Mouse (Mus musculus) megakaryocyte, adult 5-6 weeks (primary cell): Measurements from ENCODE around the gene Odf3l2. TPM values are rescaled to one million over a fixed set of nuclear protein-coding genes. Genes with fewer than 3 reads are reported as not detected.

ENCODE experiments used
- ATAC-seq: 2 replicates; pipeline ENCODE4 v1.8.0; 2016; ENCODE audit warnings: mild to moderate bottlenecking, inconsistent platforms; ENCODE audit not compliant: poor library complexity, severe bottlenecking
- total RNA-seq, 2 experiments: library from RNA; stranded (forward) in 1 of 2; stranded (reverse) in 1 of 2; fragments of 153-499, 151-499 nt in 1 of 2; fragments of 221-1000, 200-1000 nt in 1 of 2; gene quantifications; 2 replicates each; pipeline versions ENCODE4 v1.2.3 to v1.2.4; 2015 to 2017

The Odf3l2 gene
- total RNA-seq, 2 experiments from 2014 or later: not detected

DNA sequence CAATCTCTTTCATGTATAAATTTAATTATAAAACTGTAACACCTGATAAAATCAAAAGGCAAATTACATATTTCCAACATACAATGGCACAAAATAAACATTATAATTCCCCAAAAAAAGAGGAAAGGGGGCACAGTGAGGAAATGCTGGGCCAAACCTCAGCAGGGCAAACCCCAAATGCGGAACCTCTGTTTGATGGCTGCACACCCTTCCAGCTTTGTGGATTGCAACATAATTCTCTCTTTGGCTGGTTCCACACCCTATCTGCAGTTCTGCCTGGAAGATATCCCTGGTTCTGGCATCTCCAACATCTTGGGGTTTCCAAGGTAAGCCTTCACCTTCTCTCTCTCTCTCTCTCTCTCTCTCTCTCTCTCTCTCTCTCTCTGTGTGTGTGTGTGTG lies 54.8 kb downstream of the Odf3l2 start:
- ATAC-seq: peak; percentile 85

Other genes starting within 250 kb of the Odf3l2 start
- not detected in 2 replicates for gene Vmn2r83, start 177.0 kb downstream of the Odf3l2 start, total RNA-seq (2015)
- gene Vmn2r83, start 177.0 kb downstream of the Odf3l2 start, total RNA-seq (2017): not detected in 2 replicates
- 13.5 and 14.7 TPM in 2 replicates for gene Plpp2, start 111.9 kb downstream of the Odf3l2 start, total RNA-seq (2015)
- 3.9 and 5.1 TPM in 2 replicates for gene Plpp2, start 111.9 kb downstream of the Odf3l2 start, total RNA-seq (2017)
- gene Mier2, start 90.5 kb downstream of the Odf3l2 start, total RNA-seq (2015): 5.8 and 7.3 TPM in 2 replicates
- 9.4 and 19.5 TPM in 2 replicates for gene Mier2, start 90.5 kb downstream of the Odf3l2 start, total RNA-seq (2017)
- gene Theg, start 58.4 kb downstream of the Odf3l2 start, total RNA-seq (2015): not detected in 2 replicates
- not detected in 2 replicates for gene Theg, start 58.4 kb downstream of the Odf3l2 start, total RNA-seq (2017)
- gene C2cd4c, start 31.7 kb downstream of the Odf3l2 start, total RNA-seq (2015): not detected in 2 replicates
- gene C2cd4c, start 31.7 kb downstream of the Odf3l2 start, total RNA-seq (2017): not detected in 2 replicates
- not detected in 2 replicates for gene Shc2, start 7.8 kb downstream of the Odf3l2 start, total RNA-seq (2015)
- not detected in 2 replicates for gene Shc2, start 7.8 kb downstream of the Odf3l2 start, total RNA-seq (2017)
- gene Madcam1, start 18.8 kb upstream of the Odf3l2 start, total RNA-seq (2015): not detected in 2 replicates
- not detected in 2 replicates for gene Madcam1, start 18.8 kb upstream of the Odf3l2 start, total RNA-seq (2017)
- gene Tpgs1, start 23.6 kb upstream of the Odf3l2 start, total RNA-seq (2015): 17.5 and 21.0 TPM in 2 replicates
- 8.8 and 21.1 TPM in 2 replicates for gene Tpgs1, start 23.6 kb upstream of the Odf3l2 start, total RNA-seq (2017)
- 52.6 and 53.3 TPM in 2 replicates for gene Cdc34, start 36.5 kb upstream of the Odf3l2 start, total RNA-seq (2015)
- 70.2 and 100 TPM in 2 replicates for gene Cdc34, start 36.5 kb upstream of the Odf3l2 start, total RNA-seq (2017)
- gene Gzmm, start 43.3 kb upstream of the Odf3l2 start, total RNA-seq (2015): 2.0 and 2.4 TPM in 2 replicates
- gene Gzmm, start 43.3 kb upstream of the Odf3l2 start, total RNA-seq (2017): 0.20 and 0.92 TPM in 2 replicates
- gene Bsg, start 58.8 kb upstream of the Odf3l2 start, total RNA-seq (2015): 289 and 306 TPM in 2 replicates
- gene Bsg, start 58.8 kb upstream of the Odf3l2 start, total RNA-seq (2017): 194 and 196 TPM in 2 replicates
- gene Hcn2, start 70.9 kb upstream of the Odf3l2 start, total RNA-seq (2015): 0.04 TPM in 1 of 2 replicates, not detected in the other
- gene Hcn2, start 70.9 kb upstream of the Odf3l2 start, total RNA-seq (2017): not detected in 2 replicates
- gene Polrmt, start 100.8 kb upstream of the Odf3l2 start, total RNA-seq (2015): 20.9 and 27.8 TPM in 2 replicates
- gene Polrmt, start 100.8 kb upstream of the Odf3l2 start, total RNA-seq (2017): 9.7 and 12.6 TPM in 2 replicates
- not detected in 2 replicates for gene Fgf22, start 109.3 kb upstream of the Odf3l2 start, total RNA-seq (2015)
- gene Fgf22, start 109.3 kb upstream of the Odf3l2 start, total RNA-seq (2017): not detected in 2 replicates
- gene Rnf126, start 121.2 kb upstream of the Odf3l2 start, total RNA-seq (2015): 30.4 and 34.0 TPM in 2 replicates
- 12.5 and 13.0 TPM in 2 replicates for gene Rnf126, start 121.2 kb upstream of the Odf3l2 start, total RNA-seq (2017)
- 3.9 and 5.3 TPM in 2 replicates for gene Fstl3, start 131.5 kb upstream of the Odf3l2 start, total RNA-seq (2015)
- 1.7 and 2.7 TPM in 2 replicates for gene Fstl3, start 131.5 kb upstream of the Odf3l2 start, total RNA-seq (2017)
- gene Prss57, start 145.2 kb upstream of the Odf3l2 start, total RNA-seq (2015): 2.7 and 5.6 TPM in 2 replicates
- 1.2 and 1.8 TPM in 2 replicates for gene Prss57, start 145.2 kb upstream of the Odf3l2 start, total RNA-seq (2017)
- 39.3 and 42.2 TPM in 2 replicates for gene Palm, start 147.8 kb upstream of the Odf3l2 start, total RNA-seq (2015)
- gene Palm, start 147.8 kb upstream of the Odf3l2 start, total RNA-seq (2017): 30.2 and 35.5 TPM in 2 replicates
- not detected in 2 replicates for gene Misp, start 175.3 kb upstream of the Odf3l2 start, total RNA-seq (2015)
- gene Misp, start 175.3 kb upstream of the Odf3l2 start, total RNA-seq (2017): not detected in 2 replicates
- gene Ptbp1, start 208.7 kb upstream of the Odf3l2 start, total RNA-seq (2015): 138 and 144 TPM in 2 replicates
- 97.9 and 133 TPM in 2 replicates for gene Ptbp1, start 208.7 kb upstream of the Odf3l2 start, total RNA-seq (2017)
- 322 and 372 TPM in 2 replicates for gene Prtn3, start 228.7 kb upstream of the Odf3l2 start, total RNA-seq (2015)
- gene Prtn3, start 228.7 kb upstream of the Odf3l2 start, total RNA-seq (2017): 92.6 and 97.3 TPM in 2 replicates
- 6.2 and 10.6 TPM in 2 replicates for gene Plppr3, start 228.9 kb upstream of the Odf3l2 start, total RNA-seq (2015)
- 13.2 and 17.6 TPM in 2 replicates for gene Plppr3, start 228.9 kb upstream of the Odf3l2 start, total RNA-seq (2017)
- 348 and 366 TPM in 2 replicates for gene Elane, start 240.5 kb upstream of the Odf3l2 start, total RNA-seq (2015)
- 161 and 164 TPM in 2 replicates for gene Elane, start 240.5 kb upstream of the Odf3l2 start, total RNA-seq (2017)
- gene Cfd, start 245.1 kb upstream of the Odf3l2 start, total RNA-seq (2015): not detected in 2 replicates
- not detected in 2 replicates for gene Cfd, start 245.1 kb upstream of the Odf3l2 start, total RNA-seq (2017)